Mouse (Mus musculus): Measurements from ENCODE around the gene Phldb2.

The Phldb2 gene

GRCm38 (mm10) chr16:45795188-45795693 is 158.2 kb downstream of the Phldb2 start:
- DNase-seq (ENCODE audit: low read depth, low spot score): no peak

- DNase-seq (ENCODE audit: low read depth, low spot score): no peak
These were observed 160.6 kb downstream of the Phldb2 start for GRCm38 (mm10) chr16:45792781-45793180.

- no peak for DNase-seq (ENCODE audit: low read depth, low spot score)
These were observed 162.1 kb downstream of the Phldb2 start for GRCm38 (mm10) chr16:45791286-45791685.

- no peak for DNase-seq (ENCODE audit: low read depth, low spot score)
These were observed 164.1 kb downstream of the Phldb2 start for GRCm38 (mm10) chr16:45789311-45789710.

GRCm38 (mm10) chr16:45787650-45788049 is 165.7 kb downstream of the Phldb2 start:
- DNase-seq (ENCODE audit: low read depth, low spot score): no peak

- peak; percentile 35 for DNase-seq (ENCODE audit: low read depth, low spot score)
These were observed 166.8 kb downstream of the Phldb2 start for GRCm38 (mm10) chr16:45786639-45787038.

GRCm38 (mm10) chr16:45780001-45780400 is 173.4 kb downstream of the Phldb2 start:
- DNase-seq (ENCODE audit: low read depth, low spot score): no peak

GRCm38 (mm10) chr16:45774813-45775212 is 178.6 kb downstream of the Phldb2 start:
- no peak for DNase-seq (ENCODE audit: low read depth, low spot score)

- no peak for DNase-seq (ENCODE audit: low read depth, low spot score)
These were observed 182.5 kb downstream of the Phldb2 start for GRCm38 (mm10) chr16:45770914-45771313.

- DNase-seq (ENCODE audit: low read depth, low spot score): no peak
These were observed 185.4 kb downstream of the Phldb2 start for GRCm38 (mm10) chr16:45767853-45768640.

GRCm38 (mm10) chr16:45767434-45767833 is 186.0 kb downstream of the Phldb2 start:
- no peak for DNase-seq (ENCODE audit: low read depth, low spot score)

GRCm38 (mm10) chr16:45765801-45766494 is 187.4 kb downstream of the Phldb2 start:
- no peak for DNase-seq (ENCODE audit: low read depth, low spot score)

GRCm38 (mm10) chr16:45765102-45765501 is 188.3 kb downstream of the Phldb2 start:
- DNase-seq (ENCODE audit: low read depth, low spot score): no peak

- no peak for DNase-seq (ENCODE audit: low read depth, low spot score)
These were observed 190.4 kb downstream of the Phldb2 start for GRCm38 (mm10) chr16:45762859-45763505.

- peak; percentile 22 for DNase-seq (ENCODE audit: low read depth, low spot score)
These were observed 192.0 kb downstream of the Phldb2 start for GRCm38 (mm10) chr16:45761425-45761824.

- no peak for DNase-seq (ENCODE audit: low read depth, low spot score)
These were observed 194.6 kb downstream of the Phldb2 start for GRCm38 (mm10) chr16:45758726-45759269.

- DNase-seq (ENCODE audit: low read depth, low spot score): no peak
These were observed 195.8 kb downstream of the Phldb2 start for GRCm38 (mm10) chr16:45757421-45758078.

GRCm38 (mm10) chr16:45756855-45757254 is 196.5 kb downstream of the Phldb2 start:
- peak; percentile 63 for DNase-seq (ENCODE audit: low read depth, low spot score)

GRCm38 (mm10) chr16:45743591-45744144 is 209.7 kb downstream of the Phldb2 start:
- DNase-seq (ENCODE audit: low read depth, low spot score): peak; percentile 37

GRCm38 (mm10) chr16:45742615-45743476 is 210.6 kb downstream of the Phldb2 start, which contains the start of gene Abhd10:
Gene Abhd10 (minus strand): TSS chr16:45742955.
- DNase-seq (ENCODE audit: low read depth, low spot score): peak; percentile 94
